Mouse (Mus musculus): Measurements from ENCODE around the gene Irf6. TPM values are rescaled to one million over a fixed set of nuclear protein-coding genes. Genes with fewer than 3 reads are reported as not detected.

Irf6 gene
- total RNA-seq, 2 experiments from 2014 or later = 0.49 to 0.66 TPM

GRCm38 (mm10) chr1:193220408-193220807 lies 67.5 kb downstream of the Irf6 start:
- DNase-seq (ENCODE audit: low spot score in 2 of 2) = no peak
- Histone ChIP-seq H3K27ac (no peak overlapping the region), H3K4me3 (no peak overlapping the region)
- no peak for TF ChIP-seq CTCF (conservative IDR thresholded peaks at IDR 0.05)

Other genes with a start within 250 kb of the Irf6 start
- gene Syt14, start 117.3 kb upstream of the Irf6 start, total RNA-seq (2021) = 10 to 100 TPM; 26.6 to 31.1 TPM
- gene Diexf, start 22.8 kb upstream of the Irf6 start, total RNA-seq (2021) = 10 to 100 TPM; 22.9 to 24.8 TPM
- 1 to 10 TPM; 5.1 to 5.3 TPM for gene A130010J15Rik, start 14.9 kb downstream of the Irf6 start, total RNA-seq (2021)
- gene Traf3ip3, start 48.6 kb downstream of the Irf6 start, total RNA-seq (2021) = 1 to 10 TPM; 1.6 to 2.4 TPM
- 1 to 10 TPM in 1 of 2 experiments, under 1 TPM in 1; 0.82 to 1.4 TPM for gene Lamb3, start 54.6 kb downstream of the Irf6 start, total RNA-seq (2021)
- gene Hsd11b1, start 111.0 kb downstream of the Irf6 start, total RNA-seq (2021) = 10 to 100 TPM; 42.9 to 52.8 TPM
- 10 to 100 TPM in 1 of 2 experiments, 1 to 10 TPM in 1; 8.5 to 10.0 TPM for gene G0s2, start 120.1 kb downstream of the Irf6 start, total RNA-seq (2021)
- gene Camk1g, start 217.2 kb downstream of the Irf6 start, total RNA-seq (2021) = 10 to 100 TPM; 23.6 to 24.4 TPM

Data from layer of hippocampus, adult 2 months (tissue).